Mouse (Mus musculus) frontal cortex, adult 2 months (tissue): ENCODE results near the gene Sorl1. TPM values are rescaled to one million over a fixed set of nuclear protein-coding genes. Genes with fewer than 3 reads are reported as not detected.

Experiments used
- DNase-seq, 2 experiments: peaks; one replicate each; pipeline ENCODE4 v3.0.0; 2022; ENCODE audit warnings: low spot score in 1 of 2; ENCODE audit errors: extremely low spot score in 1 of 2
- polyA plus RNA-seq: library from polyadenylated mRNA; depleted of rRNA; stranded (reverse); fragments of >200 nt; gene quantifications from 2 replicates; pipeline ENCODE4 v1.2.3, GENCODE M21; 2012; rRNA removed

Gene Sorl1
- polyA plus RNA-seq, 1 experiment: 63.5 TPM

GRCm38 (mm10) chr9:41934848-41935372, 189.2 kb downstream of the Sorl1 start:
- DNase-seq: no peak

- DNase-seq: no peak
Observed at GRCm38 (mm10) chr9:41929986-41930385, 194.1 kb downstream of the Sorl1 start.

- no peak for DNase-seq
Observed at GRCm38 (mm10) chr9:41925721-41926120, 198.4 kb downstream of the Sorl1 start.

- DNase-seq: no peak
Observed at GRCm38 (mm10) chr9:41924140-41924539, 200.0 kb downstream of the Sorl1 start.

GRCm38 (mm10) chr9:41922416-41922815, 201.7 kb downstream of the Sorl1 start:
- no peak for DNase-seq

- DNase-seq: no peak
Observed at GRCm38 (mm10) chr9:41918657-41919380, 205.3 kb downstream of the Sorl1 start.

GRCm38 (mm10) chr9:41918155-41918554, 205.9 kb downstream of the Sorl1 start:
- no peak for DNase-seq

GRCm38 (mm10) chr9:41915571-41915970, 208.5 kb downstream of the Sorl1 start:
- DNase-seq: no peak

Other genes starting within 250 kb of the Sorl1 start
- 61.8 and 66.2 TPM in 2 replicates for gene Sc5d, start 140.0 kb upstream of the Sorl1 start, polyA plus RNA-seq